Mouse (Mus musculus): ENCODE measurements around the gene Gkn3.

Gkn3 gene

GRCm38 (mm10) chr6:87354441-87354840 is 34.3 kb downstream of the Gkn3 start:
- peak; percentile 44 for DNase-seq (ENCODE audit: low read depth)

GRCm38 (mm10) chr6:87350829-87351228 is 37.9 kb downstream of the Gkn3 start, which contains the start of gene Gkn1:
Gkn1 (minus strand) TSS chr6:87350942.
- DNase-seq (ENCODE audit: low read depth): no peak

- no peak for DNase-seq (ENCODE audit: low read depth)
Observed at GRCm38 (mm10) chr6:87335935-87336295, 52.8 kb downstream of the Gkn3 start.

GRCm38 (mm10) chr6:87335091-87335934 is 53.4 kb downstream of the Gkn3 start, which contains the start of gene Antxr1:
Antxr1 (minus strand) TSS chr6:87335821.
- no peak for DNase-seq (ENCODE audit: low read depth)

GRCm38 (mm10) chr6:87334361-87335090 is 54.2 kb downstream of the Gkn3 start:
- peak; percentile 76 for DNase-seq (ENCODE audit: low read depth)
